Mouse (Mus musculus) kidney, embryonic 16.5 days (tissue): ENCODE results near the gene Clcnka. TPM values are rescaled to one million over a fixed set of nuclear protein-coding genes. Genes with fewer than 3 reads are reported as not detected.

Experiments
- ATAC-seq: fragments of 200-750 bp; cut with Nextera tagmentation; 2 replicates; pipeline ENCODE4 v1.8.0; 2017; ENCODE audit warnings: moderate TSS enrichment; ENCODE audit not compliant: low FRiP score, low TSS enrichment
- H3K27ac ChIP-seq: fragments of 300-500 bp; sonication (generic); 2 replicates; pipeline ENCODE4 v1.5.1; 2014; ENCODE audit warnings: low read length
- H3K27me3 ChIP-seq: fragments of 300-500 bp; sonication (generic); 2 replicates; pipeline ENCODE4 v1.6.1; 2014; ENCODE audit warnings: low read length, control low read depth, mixed read lengths; ENCODE audit not compliant: insufficient read depth
- H3K36me3 ChIP-seq: fragments of 300-500 bp; sonication (generic); 2 replicates; pipeline ENCODE4 v1.6.1; 2014; ENCODE audit warnings: low read length, control low read depth, mixed read lengths; ENCODE audit not compliant: insufficient read depth
- H3K4me1 ChIP-seq: fragments of 300-500 bp; sonication (generic); 2 replicates; pipeline ENCODE4 v1.6.1; 2014; ENCODE audit warnings: low read length, control low read depth, mixed read lengths; ENCODE audit not compliant: insufficient read depth
- H3K4me2 ChIP-seq: fragments of 300-500 bp; sonication (generic); replicated peaks from 2 replicates; pipeline ENCODE4 v1.6.1; 2014; ENCODE audit warnings: low read depth, low read length
- H3K4me3 ChIP-seq: fragments of 300-500 bp; sonication (generic); 2 replicates; pipeline ENCODE4 v1.5.1; 2014; ENCODE audit warnings: mild to moderate bottlenecking, low read length
- H3K9ac ChIP-seq: fragments of 300-500 bp; sonication (generic); replicated peaks from 2 replicates; pipeline ENCODE4 v1.6.1; 2014; ENCODE audit warnings: low read length
- H3K9me3 ChIP-seq: fragments of 300-500 bp; sonication (generic); 2 replicates; pipeline ENCODE4 v1.6.1; 2016; ENCODE audit warnings: low read length, control low read depth
- WGBS: fragments of 180-500 bp; shearing (Covaris S2); extraction: QIAGEN DNeasy Blood & Tissue Kit; methylation state at CpG from one replicate; pipeline ENCODE4 v1.1.7; 2014; 5-methylcytosine and 5-hydroxymethylcytosine counted together
- microRNA-seq: library from miRNA; unstranded; fragments of <30 nt; microRNA quantifications from one replicate; pipeline ENCODE4, GENCODE M21; 2016
- polyA plus RNA-seq: library from polyadenylated mRNA; unstranded; fragments of >200 nt; fragmentation: Nextera tagmentation; extraction: Ambion mirVana; gene quantifications from 2 replicates; pipeline ENCODE4 v1.2.1, GENCODE M21; 2015

The Clcnka gene
- polyA plus RNA-seq, 1 experiment from 2014 or later: 17.8 TPM

- WGBS: 69% methylated on average over 7 of the region's 7 CpGs
- ATAC-seq: no peak
- no peak overlapping the region for H3K9ac ChIP-seq
- H3K4me2 ChIP-seq: no peak overlapping the region
- no peaks in the 10 kb centered on the region for H3K9me3 ChIP-seq
- no peak overlapping the region for H3K27ac ChIP-seq
- no peaks in the 10 kb centered on the region for H3K36me3 ChIP-seq
- no peaks in the 10 kb centered on the region for H3K27me3 ChIP-seq
- no peak overlapping the region for H3K4me3 ChIP-seq
- peaks cover 26% of the 10 kb centered on the region for H3K4me1 ChIP-seq
Observed at GRCm38 (mm10) chr4:141343515-141343914, 55.0 kb downstream of the Clcnka start.

GRCm38 (mm10) chr4:141341477-141341876, 57.0 kb downstream of the Clcnka start:
- Histone ChIP-seq H3K9me3 (no peaks in the 10 kb centered on the region), H3K4me2 (no peak overlapping the region), H3K27ac (no peak overlapping the region), H3K27me3 (no peaks in the 10 kb centered on the region), H3K4me1 (peaks cover 30% of the 10 kb centered on the region), H3K4me3 (no peak overlapping the region), H3K9ac (no peak overlapping the region), H3K36me3 (no peaks in the 10 kb centered on the region)
- no peak for ATAC-seq
- WGBS: 53% methylated on average over 7 of the region's 7 CpGs

DNA sequence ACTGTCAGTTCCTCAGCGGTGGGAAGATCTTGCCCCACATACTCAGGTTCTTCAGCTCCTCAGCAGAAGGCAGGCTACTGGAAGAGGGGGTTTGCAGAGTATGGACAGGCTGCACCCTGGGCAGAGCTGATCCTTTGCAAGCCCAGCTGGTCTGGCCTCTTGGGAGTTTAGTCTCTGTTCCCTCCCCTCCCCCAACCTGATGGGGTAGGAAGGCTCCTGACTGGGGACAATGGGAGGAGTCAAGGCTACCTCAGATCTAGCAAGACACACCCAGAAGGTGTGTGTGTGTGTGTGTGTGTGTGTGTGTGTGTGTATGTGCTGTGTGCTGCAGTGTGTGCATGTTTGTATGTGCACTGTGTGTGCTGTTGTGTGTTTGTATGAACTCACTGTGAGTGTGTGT, 59.7 kb downstream of the Clcnka start:
- no peak overlapping the region for H3K4me2 ChIP-seq

DNA sequence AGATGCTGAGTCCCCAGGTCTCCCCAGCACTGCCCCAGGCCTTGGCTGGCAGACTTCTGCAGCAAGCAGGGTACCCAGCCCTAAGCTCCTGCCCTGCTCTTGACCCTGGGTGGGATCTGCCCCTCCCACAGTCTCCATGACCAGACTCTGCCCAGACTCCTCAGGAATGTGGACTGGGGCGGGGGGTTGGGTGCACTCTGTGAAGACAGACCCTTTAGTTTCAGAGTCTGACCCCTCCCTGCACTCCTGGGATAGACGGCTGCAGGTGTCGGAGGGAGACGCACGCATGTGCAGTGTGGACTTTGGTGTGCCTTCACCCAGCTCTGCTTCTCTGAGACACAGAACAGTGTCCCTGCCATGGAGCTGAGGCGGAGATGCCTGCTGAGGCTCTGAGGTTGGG, 60.5 kb downstream of the Clcnka start:
- ATAC-seq: peak; percentile 69
- Histone ChIP-seq H3K27ac (peak overlapping the region; percentile 48), H3K27me3 (no peaks in the 10 kb centered on the region), H3K9ac (no peak overlapping the region), H3K4me3 (no peak overlapping the region), H3K9me3 (no peaks in the 10 kb centered on the region), H3K4me2 (no peak overlapping the region), H3K4me1 (peaks cover 43% of the 10 kb centered on the region), H3K36me3 (no peaks in the 10 kb centered on the region)
- 16% methylated on average over 6 of the region's 6 CpGs for WGBS

More for the DNA sequence above, 59.7 kb downstream of the Clcnka start:
- H3K4me1 ChIP-seq: peaks cover 43% of the 10 kb centered on the region
- ATAC-seq: no peak
- WGBS: 18% methylated on average over 1 of the region's 1 CpGs
- no peaks in the 10 kb centered on the region for H3K27me3 ChIP-seq
- H3K36me3 ChIP-seq: no peaks in the 10 kb centered on the region
- peak overlapping the region; percentile 48; the same call in 1 of the 2 replicates for H3K27ac ChIP-seq
- H3K9ac ChIP-seq: no peak overlapping the region
- no peak overlapping the region for H3K4me3 ChIP-seq
- no peaks in the 10 kb centered on the region for H3K9me3 ChIP-seq

DNA sequence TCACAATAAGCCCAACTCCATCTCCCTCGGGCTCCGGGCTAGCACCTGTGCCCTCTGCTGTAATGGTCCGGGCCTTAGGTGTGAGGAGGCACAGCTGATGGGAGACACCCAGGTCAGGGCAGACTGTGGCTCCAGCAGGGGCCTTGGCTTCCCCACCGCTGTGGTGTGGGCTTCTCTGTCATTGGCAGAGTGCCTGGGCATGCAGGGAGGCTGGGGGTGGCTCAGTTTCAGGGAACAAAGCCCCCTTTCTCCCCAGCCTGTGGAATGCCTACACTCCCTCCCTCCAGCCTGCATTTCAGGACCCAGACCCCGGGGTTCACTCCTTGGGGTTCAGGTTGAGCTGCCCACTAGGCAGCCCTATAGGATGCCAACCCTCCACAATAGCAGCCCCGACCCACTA, 62.3 kb downstream of the Clcnka start:
- no peak overlapping the region for H3K9ac ChIP-seq
- 65% methylated on average over 6 of the region's 6 CpGs for WGBS
- no peak overlapping the region for H3K4me2 ChIP-seq
- no peak overlapping the region for H3K4me3 ChIP-seq
- H3K27ac ChIP-seq: no peak overlapping the region; the same call in 1 of the 2 replicates
- H3K4me1 ChIP-seq: peaks cover 43% of the 10 kb centered on the region
- no peaks in the 10 kb centered on the region for H3K36me3 ChIP-seq
- ATAC-seq: no peak
- H3K27me3 ChIP-seq: no peaks in the 10 kb centered on the region
- H3K9me3 ChIP-seq: no peaks in the 10 kb centered on the region

- Histone ChIP-seq H3K4me1 (peaks cover 40% of the 10 kb centered on the region), H3K27ac (peak overlapping the region; percentile 60), H3K27me3 (no peaks in the 10 kb centered on the region), H3K9me3 (no peaks in the 10 kb centered on the region), H3K4me2 (no peak overlapping the region), H3K4me3 (no peak overlapping the region), H3K36me3 (no peaks in the 10 kb centered on the region), H3K9ac (no peak overlapping the region)
- 30% methylated on average over 3 of the region's 3 CpGs for WGBS
- peak; percentile 11; the same call in 1 of the 2 replicates for ATAC-seq
Observed at GRCm38 (mm10) chr4:141335263-141335796, 63.2 kb downstream of the Clcnka start.

DNA sequence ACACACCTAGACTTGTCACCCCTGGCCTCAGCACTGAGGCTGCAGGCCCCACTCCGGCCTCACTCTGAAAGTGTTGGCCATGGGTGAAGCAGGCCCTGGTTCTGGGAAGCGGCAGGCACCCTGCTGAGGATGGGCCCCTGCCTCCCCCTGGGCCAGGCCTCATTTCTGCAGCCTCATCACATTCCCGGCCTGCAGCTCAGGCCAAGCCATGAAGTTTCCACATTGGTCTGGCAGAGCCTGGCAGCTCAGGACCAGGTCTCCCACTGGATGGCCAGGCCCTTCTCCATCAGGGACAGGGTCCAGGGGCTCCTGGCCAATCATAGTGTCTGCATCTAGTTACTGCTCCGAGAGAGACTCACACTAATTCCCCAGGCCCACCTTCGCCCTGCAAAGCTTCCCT, 63.8 kb downstream of the Clcnka start:
- H3K4me3 ChIP-seq: no peak overlapping the region
- peaks cover 35% of the 10 kb centered on the region for H3K4me1 ChIP-seq
- peak overlapping the region; percentile 60 for H3K27ac ChIP-seq
- H3K36me3 ChIP-seq: no peaks in the 10 kb centered on the region
- H3K9me3 ChIP-seq: no peaks in the 10 kb centered on the region
- WGBS: 81% methylated on average over 5 of the region's 5 CpGs
- no peaks in the 10 kb centered on the region for H3K27me3 ChIP-seq
- H3K4me2 ChIP-seq: no peak overlapping the region
- H3K9ac ChIP-seq: peak overlapping the region; percentile 40; the same call in 1 of the 2 replicates
- ATAC-seq: 0 out of 2 replicates have a peak, but pooled peaks have one; percentile 7

Small RNA genes within 50 kb of the gene (microRNA-seq; reads per million reads assigned to microRNA genes)
- not detected for gene Gm25690

Other genes with a start within 250 kb of the Clcnka start
- 8.1 and 9.2 TPM in 2 replicates for gene Rsg1, start 184.8 kb downstream of the Clcnka start, polyA plus RNA-seq
- 9.6 and 11.2 TPM in 2 replicates for gene Arhgef19, start 159.2 kb downstream of the Clcnka start, polyA plus RNA-seq
- 8.3 and 8.6 TPM in 2 replicates for gene Epha2, start 97.5 kb downstream of the Clcnka start, polyA plus RNA-seq
- 3.0 and 3.1 TPM in 2 replicates for gene Fam131c, start 30.5 kb downstream of the Clcnka start, polyA plus RNA-seq
- 34.2 and 48.4 TPM in 2 replicates for gene Clcnkb, start 17.3 kb upstream of the Clcnka start, polyA plus RNA-seq
- 0.58 and 0.80 TPM in 2 replicates for gene Hspb7, start 22.1 kb upstream of the Clcnka start, polyA plus RNA-seq
- not detected in 2 replicates for gene Srarp, start 37.4 kb upstream of the Clcnka start, polyA plus RNA-seq
- gene Zbtb17, start 45.9 kb upstream of the Clcnka start, polyA plus RNA-seq: 41.7 and 43.1 TPM in 2 replicates
- gene Spen, start 139.9 kb upstream of the Clcnka start, polyA plus RNA-seq: 9.3 and 10.5 TPM in 2 replicates
- gene Fblim1, start 207.4 kb upstream of the Clcnka start, polyA plus RNA-seq: 76.4 and 85.2 TPM in 2 replicates
- 4.3 and 5.4 TPM in 2 replicates for gene Tmem82, start 219.9 kb upstream of the Clcnka start, polyA plus RNA-seq
- gene Slc25a34, start 225.1 kb upstream of the Clcnka start, polyA plus RNA-seq: 0.54 and 0.69 TPM in 2 replicates